Mouse (Mus musculus) large intestine, adult 2 months (tissue): ENCODE results near the gene Sprn. TPM values are rescaled to one million over a fixed set of nuclear protein-coding genes. Genes with fewer than 3 reads are reported as not detected.
A peak's percentile ranks its signal among the peaks of the same experiment; 100 is the strongest.
"Not testable (repeated sequence)": the region's sequence is repeated elsewhere in the genome, so short reads cannot be mapped to it uniquely, and the experiment has no call there.

Experiments
- DNase-seq: peaks from one replicate; pipeline ENCODE4 v3.0.0-alpha.2; 2012; ENCODE audit warnings: low read depth, low spot score
- WGBS: fragments of 180-500 bp; shearing (Covaris S2); methylation state at CpG from one replicate; pipeline ENCODE4 v1.1.7; 2018; 5-methylcytosine and 5-hydroxymethylcytosine counted together
- polyA plus RNA-seq: library from polyadenylated mRNA; depleted of rRNA; stranded (reverse); fragments of >200 nt; gene quantifications from 2 replicates; pipeline ENCODE4 v1.2.3, GENCODE M21; 2012

Sprn gene
- polyA plus RNA-seq, 1 experiment: 0.37 TPM

DNA sequence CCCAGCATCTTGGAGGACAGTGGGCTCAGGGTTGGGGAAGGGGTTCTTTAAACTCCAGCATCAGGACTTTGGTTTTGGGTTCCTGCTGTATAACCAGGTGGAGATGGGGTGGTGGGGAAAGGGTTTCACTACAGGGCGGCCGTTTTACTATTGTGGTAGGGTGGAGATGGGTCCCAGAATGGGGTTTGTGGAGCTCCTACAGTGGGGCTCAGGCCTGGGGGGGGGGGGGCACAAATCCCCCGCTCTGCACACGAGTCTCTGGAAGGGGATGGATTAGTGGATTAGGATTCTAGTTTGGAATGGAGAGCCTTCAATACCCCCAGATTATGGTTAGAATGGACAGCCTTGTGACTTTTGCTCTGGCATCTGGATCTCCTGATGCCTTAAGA lies 854 bp downstream of the Sprn start:
- DNase-seq: no peak
- WGBS: 33% methylated on average over 4 of the region's 4 CpGs

- WGBS: 11% methylated on average over 28 of the region's 28 CpGs
- DNase-seq: no peak
Measured at GRCm38 (mm10) chr7:140153383-140153782, 1.3 kb downstream of the Sprn start.

DNA sequence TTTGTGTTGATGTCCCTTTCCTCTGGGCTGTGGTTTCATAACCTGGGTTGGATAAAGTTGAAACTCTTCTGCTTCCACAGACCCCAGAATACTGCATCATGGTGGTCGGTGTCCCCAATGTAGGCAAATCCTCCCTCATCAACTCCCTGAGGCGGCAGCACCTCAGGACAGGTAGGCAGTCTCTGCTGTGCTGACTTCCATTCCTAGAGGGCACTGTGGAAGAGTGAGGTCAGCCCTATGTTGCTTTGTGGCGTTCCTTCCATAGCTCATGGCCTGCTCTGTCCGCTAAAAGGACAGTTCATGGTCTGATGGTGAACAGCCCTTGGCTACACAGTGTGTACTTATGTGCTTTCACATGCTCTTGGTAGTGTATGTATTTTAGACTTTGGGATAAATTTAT lies 10.1 kb downstream of the Sprn start:
- WGBS: 86% methylated on average over 4 of the region's 4 CpGs
- DNase-seq: no peak

- 3% methylated on average over 14 of the region's 14 CpGs for WGBS
- DNase-seq: no peak
Measured at GRCm38 (mm10) chr7:140141350-140141749, 13.3 kb downstream of the Sprn start.

DNA sequence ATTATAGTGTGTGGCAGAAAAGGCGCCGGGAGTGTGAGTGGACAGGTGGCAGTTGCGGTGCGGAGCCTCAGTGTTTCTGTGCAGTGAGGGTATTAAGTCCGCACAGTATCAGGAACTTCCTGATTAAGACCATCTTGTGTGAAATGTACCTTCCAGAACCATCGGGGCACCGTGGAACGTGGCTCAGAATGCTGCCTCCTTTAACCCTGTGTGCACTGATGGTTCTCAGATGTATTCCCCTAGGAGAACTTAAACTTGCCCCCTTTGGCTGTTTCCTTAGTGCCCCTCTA lies 16.7 kb downstream of the Sprn start:
- no peak for DNase-seq
- 0% methylated on average over 8 of the region's 8 CpGs for WGBS

- 2% methylated on average over 39 of the region's 39 CpGs for WGBS
- peak; percentile 75 for DNase-seq
Measured at GRCm38 (mm10) chr7:140137135-140138020, 17.3 kb downstream of the Sprn start, which contains the start of gene Mtg1. Mtg1 (plus strand) TSS chr7:140137564.

- DNase-seq: no peak
- 85% methylated on average over 5 of the region's 5 CpGs for WGBS
Measured at GRCm38 (mm10) chr7:140135106-140135770, 19.4 kb downstream of the Sprn start.

DNA sequence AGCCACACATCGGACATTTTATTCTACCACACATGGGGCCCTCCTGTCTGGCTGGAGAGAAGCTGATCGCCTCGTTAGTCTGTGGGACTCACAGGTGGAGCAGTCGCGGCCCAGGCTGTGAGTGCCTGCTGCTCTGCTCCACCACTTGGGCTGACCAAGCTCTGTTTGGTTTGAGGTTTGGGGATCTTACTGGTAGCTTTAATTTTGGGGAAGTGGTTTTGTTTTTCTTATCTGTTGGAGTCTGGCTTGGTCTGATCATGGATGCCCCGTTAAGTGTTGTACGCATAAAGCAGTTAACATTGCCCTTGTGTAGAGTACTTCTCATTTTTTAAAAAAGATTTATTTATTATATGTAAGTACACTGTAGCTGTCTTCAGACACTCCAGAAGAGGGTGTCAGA lies 20.6 kb downstream of the Sprn start:
- 91% methylated on average over 7 of the region's 7 CpGs for WGBS
- DNase-seq: not testable (repeated sequence)

DNA sequence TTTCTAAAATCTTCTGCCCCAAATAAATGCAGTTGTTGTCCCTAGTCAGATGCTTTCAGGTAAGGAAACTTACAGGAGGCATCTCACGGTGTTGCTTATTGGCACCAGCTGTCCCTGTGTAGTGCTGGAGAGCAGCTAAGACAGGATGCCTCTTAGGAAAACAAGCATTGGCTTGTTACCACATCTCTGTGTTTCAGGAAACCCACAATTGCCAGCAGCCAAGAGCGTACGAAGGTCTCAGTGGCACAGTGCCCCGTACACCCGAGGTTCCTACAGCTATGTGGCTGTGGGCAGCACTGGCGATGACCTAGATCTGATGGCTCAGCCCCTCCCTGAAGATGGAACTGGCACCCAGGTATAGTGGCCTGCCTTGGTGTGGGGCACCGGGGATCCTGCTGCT lies 22.5 kb downstream of the Sprn start:
- DNase-seq: not testable (repeated sequence)
- 86% methylated on average over 7 of the region's 7 CpGs for WGBS

GRCm38 (mm10) chr7:140127911-140128310 lies 26.8 kb downstream of the Sprn start:
- 79% methylated on average over 2 of the region's 2 CpGs for WGBS

GRCm38 (mm10) chr7:140126934-140127333 lies 27.7 kb downstream of the Sprn start:
- 64% methylated on average over 3 of the region's 3 CpGs for WGBS
- DNase-seq: no peak

More at GRCm38 (mm10) chr7:140127911-140128310, 26.8 kb downstream of the Sprn start:
- no peak for DNase-seq

DNA sequence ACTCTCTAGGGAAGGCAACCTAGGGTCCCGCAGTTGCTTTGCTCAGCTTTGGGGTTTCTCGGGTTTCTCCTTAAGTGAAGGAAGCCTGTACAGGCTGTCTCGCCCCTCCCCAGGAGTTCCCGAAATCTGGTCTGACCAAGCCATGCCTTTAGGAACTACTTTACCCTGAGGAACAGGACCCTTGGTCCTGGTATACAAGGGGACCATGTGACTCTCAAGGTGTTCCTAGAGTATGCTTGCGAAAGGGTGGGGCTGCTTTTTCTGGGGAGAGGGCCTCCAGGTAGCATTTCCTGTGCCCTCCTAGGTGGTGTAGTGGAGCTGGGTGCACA lies 28.7 kb downstream of the Sprn start:
- no peak for DNase-seq
- WGBS: 5% methylated on average over 5 of the region's 5 CpGs

- WGBS: 1% methylated on average over 40 of the region's 40 CpGs
- peak; percentile 70 for DNase-seq
Measured at GRCm38 (mm10) chr7:140125278-140126021, 29.2 kb downstream of the Sprn start.

DNA sequence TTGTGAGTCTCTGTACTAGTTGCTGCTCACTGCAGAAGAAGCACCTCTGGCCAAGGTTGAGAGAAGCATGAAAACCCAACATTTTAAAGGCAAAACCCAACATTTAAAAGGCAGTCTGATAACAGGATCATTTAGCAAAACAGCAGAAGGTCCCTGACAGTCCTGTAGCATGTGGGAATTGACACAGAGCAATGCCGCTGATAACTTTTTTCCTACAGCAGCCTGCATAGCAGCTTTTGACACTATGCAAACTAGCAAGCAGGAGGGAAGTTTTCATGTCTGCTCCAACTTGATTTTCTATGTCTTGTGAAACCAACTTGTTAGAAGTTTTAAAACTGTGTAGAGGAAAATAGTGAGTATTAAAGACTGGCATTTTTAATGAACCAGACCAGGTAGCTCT lies 30.3 kb downstream of the Sprn start:
- 98% methylated on average over 1 of the region's 1 CpGs for WGBS
- DNase-seq: no peak

DNA sequence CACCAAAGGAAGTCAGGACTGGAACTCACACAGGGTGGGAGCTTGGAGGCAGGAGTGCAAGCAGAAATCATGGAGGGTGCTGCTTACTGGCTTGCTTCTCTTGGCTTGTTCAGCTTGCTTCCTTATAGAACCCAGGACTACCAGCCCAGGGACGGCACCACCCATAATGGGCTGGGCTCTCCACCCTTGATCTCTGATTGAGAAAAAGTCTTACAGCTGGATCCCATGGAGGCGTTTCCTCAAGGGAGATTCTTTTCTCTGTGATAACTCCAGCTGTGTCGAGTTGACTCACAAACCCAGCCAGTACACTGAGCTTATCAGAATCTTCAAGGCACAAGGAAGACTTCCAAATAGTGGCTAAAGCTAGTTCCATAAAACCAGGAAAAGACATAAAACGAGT lies 31.9 kb downstream of the Sprn start:
- 20% methylated on average over 4 of the region's 4 CpGs for WGBS
- DNase-seq: peak; percentile 51

DNA sequence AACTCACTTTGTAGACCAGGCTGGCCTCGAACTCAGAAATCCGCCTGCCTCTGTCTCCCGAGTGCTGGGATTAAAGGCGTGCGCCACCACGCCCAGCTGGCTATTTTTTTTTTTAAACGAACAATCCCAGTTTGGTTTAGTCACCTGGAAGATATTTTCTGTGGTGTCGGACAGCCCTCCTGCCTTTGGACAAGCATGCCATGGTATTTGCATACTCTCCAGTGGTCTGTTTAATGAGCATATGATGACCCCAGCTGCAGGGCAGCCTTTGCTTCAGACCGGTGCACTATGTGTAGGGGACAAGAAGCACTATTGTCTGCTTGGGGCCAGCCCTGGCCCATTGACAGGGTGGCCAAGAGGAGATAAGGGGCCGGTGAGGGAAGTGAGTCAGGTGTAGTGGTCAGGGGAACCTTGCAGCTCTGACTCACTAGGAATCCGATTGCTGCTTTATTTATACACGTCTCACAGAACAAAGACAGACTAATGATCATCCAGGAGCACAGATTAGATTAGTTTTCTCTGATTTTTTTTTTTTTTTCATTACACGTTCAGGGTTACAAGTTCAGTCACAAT lies 33.3 kb downstream of the Sprn start:
- no peak for DNase-seq
- 80% methylated on average over 13 of the region's 13 CpGs for WGBS

DNA sequence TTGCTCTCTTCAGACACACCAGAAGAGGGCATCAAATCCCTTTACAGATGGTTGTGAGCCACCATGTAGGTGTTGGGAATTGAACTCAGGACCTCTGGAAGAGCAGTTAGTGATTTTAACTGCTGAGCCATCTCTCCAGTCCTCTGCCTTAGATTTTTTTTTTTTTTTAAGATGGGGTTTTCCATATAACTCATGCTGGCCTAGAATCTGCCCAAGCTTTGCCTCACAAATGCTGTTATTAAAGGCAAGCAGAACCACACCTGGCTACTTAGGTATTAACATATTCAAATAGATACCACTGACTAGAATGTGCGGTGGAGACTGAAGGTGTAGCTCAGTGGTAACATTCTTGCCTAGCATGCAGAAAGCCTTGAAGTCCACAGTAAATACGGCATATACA lies 34.2 kb downstream of the Sprn start:
- 92% methylated on average over 2 of the region's 2 CpGs for WGBS
- DNase-seq: no peak

GRCm38 (mm10) chr7:140116329-140117054 lies 38.2 kb downstream of the Sprn start, which contains the start of gene Echs1:
Echs1 (minus strand) TSS chr7:140116476.
- peak; percentile 81 for DNase-seq
- WGBS: 3% methylated on average over 28 of the region's 28 CpGs

DNA sequence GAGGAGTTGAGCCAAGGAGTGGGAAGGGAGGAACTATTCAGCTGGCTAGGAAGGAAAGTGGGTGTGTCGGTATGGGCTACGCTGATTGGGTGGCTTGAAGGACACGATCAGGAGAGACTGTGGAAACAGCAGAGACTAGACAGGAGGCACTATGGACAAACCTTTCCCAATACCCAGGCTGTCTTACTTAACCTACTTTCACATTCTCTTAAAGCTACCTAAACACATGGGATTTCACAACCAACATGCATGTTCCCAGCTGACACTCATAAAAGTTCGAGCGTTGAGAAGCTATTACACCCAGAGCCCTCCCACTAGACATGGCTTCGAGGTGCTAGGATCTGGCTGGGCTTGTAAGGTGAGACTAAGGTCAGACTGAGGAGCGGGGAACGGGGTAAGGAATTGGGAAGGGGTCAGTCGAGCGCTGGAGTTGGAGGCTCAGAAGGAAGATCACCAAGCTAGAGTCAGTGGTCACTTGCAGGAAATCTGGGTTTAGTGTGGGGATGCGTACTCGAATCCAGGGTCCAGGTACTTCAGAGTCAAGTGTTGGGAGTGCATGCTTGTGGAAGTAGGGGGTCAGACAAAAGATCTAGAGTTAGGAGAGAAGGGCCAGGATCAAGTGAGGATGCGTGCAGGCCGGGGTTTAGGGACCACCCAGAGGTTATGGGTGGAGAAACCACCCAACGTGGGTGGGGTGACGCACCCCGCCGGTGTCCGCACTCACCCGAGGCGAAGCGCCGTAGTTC lies 38.9 kb downstream of the Sprn start, which contains the start of gene Paox:
Paox (plus strand) TSS at position 217 of the 746 bp plus-strand sequence.
- under 1% methylated on average over 23 of the region's 23 CpGs for WGBS
- peak; percentile 85 for DNase-seq
